Mouse (Mus musculus): Measurements from ENCODE around the gene Crybg3. TPM values are rescaled to one million over a fixed set of nuclear protein-coding genes. Genes with fewer than 3 reads are reported as not detected.

Crybg3 gene
- polyA plus RNA-seq, 1 experiment, result 14.1 TPM

GRCm38 (mm10) chr16:59565631-59566030 is 35.1 kb downstream of the Crybg3 start:
- Histone ChIP-seq H3K4me3 (ENCODE audit: insufficient read depth, low read length) (no peak overlapping the region), H3K4me1 (ENCODE audit: control insufficient read depth, insufficient read depth, low read length) (no peaks in the 10 kb centered on the region), H3K27ac (ENCODE audit: insufficient read depth, low read length) (no peak overlapping the region)
- TF ChIP-seq CTCF (IDR thresholded peaks at IDR 0.05; ENCODE audit: borderline replicate concordance, insufficient read depth, low read length) (no peak), POLR2A (IDR thresholded peaks at IDR 0.05; ENCODE audit: low read depth, low read length) (no peak)

DNA sequence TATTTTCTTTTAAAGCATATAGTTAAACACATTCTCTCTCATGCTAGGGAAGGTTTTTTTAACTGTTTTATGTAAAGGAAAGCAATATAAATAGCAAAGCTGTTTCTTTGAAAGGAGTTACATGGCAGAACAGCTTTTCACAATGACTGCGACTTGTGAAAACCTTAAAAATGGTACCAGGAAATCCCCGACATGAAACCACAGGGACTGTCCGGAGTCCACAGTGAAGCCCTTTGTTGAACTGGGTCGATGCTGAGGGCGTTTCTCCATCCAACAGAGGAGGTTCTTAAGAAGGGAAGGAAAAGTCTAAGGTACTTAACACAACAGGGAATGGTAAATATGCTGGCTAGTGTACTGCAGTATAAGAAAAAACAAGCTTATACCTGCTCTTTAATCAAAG is 36.8 kb downstream of the Crybg3 start:
- TF ChIP-seq CTCF (IDR thresholded peaks at IDR 0.05; ENCODE audit: borderline replicate concordance, insufficient read depth, low read length), result no peak
- TF ChIP-seq POLR2A (IDR thresholded peaks at IDR 0.05; ENCODE audit: low read depth, low read length), result no peak
- no peak overlapping the region for H3K27ac ChIP-seq (ENCODE audit: insufficient read depth, low read length)
- no peak overlapping the region for H3K4me3 ChIP-seq (ENCODE audit: insufficient read depth, low read length)
- no peaks in the 10 kb centered on the region for H3K4me1 ChIP-seq (ENCODE audit: control insufficient read depth, insufficient read depth, low read length)

DNA sequence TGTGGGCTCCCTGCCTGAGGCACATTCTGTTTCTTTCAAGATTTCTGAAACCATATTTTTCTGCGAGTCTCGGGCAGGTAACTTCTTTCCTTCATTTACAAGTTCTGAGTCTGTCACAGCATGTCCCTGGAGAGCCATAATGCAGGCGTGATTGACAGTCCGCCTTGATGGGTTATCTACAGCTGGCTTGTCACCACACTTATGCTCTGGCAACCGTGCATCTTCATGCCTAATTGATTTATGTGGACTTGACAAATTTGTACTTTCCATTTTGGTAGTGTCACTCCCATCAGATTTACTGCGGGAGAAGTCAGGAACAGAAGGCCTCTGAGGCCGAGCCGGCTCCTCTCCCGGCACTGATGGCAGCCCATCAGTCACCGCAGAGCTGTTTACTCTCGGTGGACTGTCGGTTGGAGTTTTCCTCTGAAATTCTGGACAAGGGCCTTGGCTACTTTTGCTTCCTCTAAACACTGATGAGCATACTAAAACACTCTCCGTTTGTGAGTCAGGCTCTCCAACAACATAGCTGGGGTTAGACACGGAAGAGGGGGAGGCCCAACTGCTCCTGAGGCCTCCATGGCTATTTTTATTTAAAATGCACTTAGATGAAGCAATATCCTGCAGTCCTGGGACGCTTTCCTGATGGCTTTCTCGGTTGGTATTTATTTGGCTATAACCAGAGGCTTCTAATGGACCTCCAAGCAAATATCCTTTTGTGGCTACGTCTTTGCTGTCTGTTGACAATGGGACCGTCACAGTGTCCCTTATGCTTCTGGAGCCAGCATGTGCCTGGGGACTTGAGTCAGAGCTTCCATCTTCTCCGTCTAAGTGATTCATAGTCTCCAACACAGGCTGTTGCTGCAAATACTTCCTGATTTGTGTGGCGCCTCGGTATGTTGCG is 41.2 kb downstream of the Crybg3 start:
- H3K4me3 ChIP-seq (ENCODE audit: insufficient read depth, low read length), result no peak overlapping the region
- TF ChIP-seq POLR2A (IDR thresholded peaks at IDR 0.05; ENCODE audit: low read depth, low read length) (no peak), CTCF (IDR thresholded peaks at IDR 0.05; ENCODE audit: borderline replicate concordance, insufficient read depth, low read length) (no peak)
- H3K4me1 ChIP-seq (ENCODE audit: control insufficient read depth, insufficient read depth, low read length), result no peaks in the 10 kb centered on the region
- H3K27ac ChIP-seq (ENCODE audit: insufficient read depth, low read length), result peak overlapping the region; percentile 39; the same call in 1 of the 2 replicates

DNA sequence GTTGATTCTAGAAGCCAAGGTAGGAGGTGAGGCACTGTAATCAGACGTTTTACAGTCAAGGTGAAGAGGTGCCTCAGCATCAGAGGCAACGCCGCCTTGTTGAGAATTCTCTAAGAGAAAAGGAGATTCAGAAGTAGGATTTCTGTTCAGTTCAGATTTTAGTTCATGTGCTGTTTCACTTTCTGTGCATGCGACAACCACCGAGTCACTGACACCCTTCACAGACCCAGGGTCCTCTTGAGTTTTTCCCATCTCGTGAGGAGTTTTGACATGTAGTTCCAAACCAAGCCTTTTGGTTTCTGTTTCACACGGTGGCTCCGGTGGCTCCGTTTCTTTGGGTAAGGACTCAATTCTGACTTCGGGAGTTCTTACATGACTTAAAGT is 41.9 kb downstream of the Crybg3 start:
- no peak overlapping the region for H3K4me3 ChIP-seq (ENCODE audit: insufficient read depth, low read length)
- no peaks in the 10 kb centered on the region for H3K4me1 ChIP-seq (ENCODE audit: control insufficient read depth, insufficient read depth, low read length)
- peak overlapping the region; percentile 39; the same call in 1 of the 2 replicates for H3K27ac ChIP-seq (ENCODE audit: insufficient read depth, low read length)
- TF ChIP-seq CTCF (IDR thresholded peaks at IDR 0.05; ENCODE audit: borderline replicate concordance, insufficient read depth, low read length), result no peak
- TF ChIP-seq POLR2A (IDR thresholded peaks at IDR 0.05; ENCODE audit: low read depth, low read length), result no peak

DNA sequence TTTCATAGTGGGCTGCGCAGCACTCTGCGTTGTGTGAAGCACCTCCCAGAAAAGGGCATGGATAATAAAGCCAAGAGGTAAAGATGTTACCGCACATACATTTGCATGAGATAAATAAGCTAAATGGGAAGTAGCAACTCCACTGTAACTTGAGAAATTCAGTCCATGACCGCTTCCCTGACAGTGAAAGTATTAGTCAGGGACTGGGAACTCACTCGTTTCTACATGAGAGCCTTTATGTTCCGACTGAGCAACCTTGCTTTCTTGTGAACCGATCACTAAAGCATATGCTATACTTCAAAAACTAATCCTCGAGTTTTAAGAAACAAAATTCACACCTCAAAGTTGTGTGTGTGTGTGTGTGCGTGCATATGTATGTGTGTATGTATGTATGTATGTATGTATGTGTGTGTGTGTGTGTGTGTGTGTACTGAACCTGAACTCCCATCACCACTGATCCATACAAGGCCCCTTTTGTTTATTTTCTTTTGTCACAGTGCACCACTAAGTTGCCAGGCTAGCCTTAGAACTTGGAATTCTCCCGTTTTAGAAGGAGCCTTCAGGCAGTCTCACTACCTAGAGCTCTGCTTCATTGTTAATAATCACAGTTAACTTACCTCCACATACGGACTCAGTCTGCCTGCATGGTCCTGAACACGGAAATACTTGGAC is 47.2 kb downstream of the Crybg3 start:
- no peak for TF ChIP-seq CTCF (IDR thresholded peaks at IDR 0.05; ENCODE audit: borderline replicate concordance, insufficient read depth, low read length)
- no peak for TF ChIP-seq POLR2A (IDR thresholded peaks at IDR 0.05; ENCODE audit: low read depth, low read length)

DNA sequence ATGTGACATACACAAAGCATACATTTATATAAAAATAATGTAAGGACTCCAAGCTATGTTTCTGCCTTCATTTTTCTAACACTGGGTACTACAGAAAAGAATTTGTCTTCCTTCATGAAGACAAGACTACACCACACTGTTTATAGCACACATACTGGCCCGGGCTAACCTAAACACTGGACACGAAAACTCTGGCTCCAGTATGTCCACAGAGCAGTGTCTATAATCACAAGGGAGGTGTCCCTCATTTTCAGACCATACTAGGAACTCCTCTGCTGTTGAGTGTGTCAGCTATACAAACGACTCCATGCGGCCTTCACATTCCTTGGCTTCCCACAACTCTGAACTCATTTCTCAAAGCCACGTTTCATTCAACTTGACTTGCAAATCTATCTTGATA is 49.3 kb downstream of the Crybg3 start:
- H3K4me1 ChIP-seq (ENCODE audit: control insufficient read depth, insufficient read depth, low read length), result no peaks in the 10 kb centered on the region
- TF ChIP-seq CTCF (IDR thresholded peaks at IDR 0.05; ENCODE audit: borderline replicate concordance, insufficient read depth, low read length) (no peak), POLR2A (IDR thresholded peaks at IDR 0.05; ENCODE audit: low read depth, low read length) (no peak)

More for the DNA sequence above, 47.2 kb downstream of the Crybg3 start:
- H3K4me3 ChIP-seq (ENCODE audit: insufficient read depth, low read length), result no peak overlapping the region
- H3K4me1 ChIP-seq (ENCODE audit: control insufficient read depth, insufficient read depth, low read length), result no peaks in the 10 kb centered on the region
- H3K27ac ChIP-seq (ENCODE audit: insufficient read depth, low read length), result no peak overlapping the region

DNA sequence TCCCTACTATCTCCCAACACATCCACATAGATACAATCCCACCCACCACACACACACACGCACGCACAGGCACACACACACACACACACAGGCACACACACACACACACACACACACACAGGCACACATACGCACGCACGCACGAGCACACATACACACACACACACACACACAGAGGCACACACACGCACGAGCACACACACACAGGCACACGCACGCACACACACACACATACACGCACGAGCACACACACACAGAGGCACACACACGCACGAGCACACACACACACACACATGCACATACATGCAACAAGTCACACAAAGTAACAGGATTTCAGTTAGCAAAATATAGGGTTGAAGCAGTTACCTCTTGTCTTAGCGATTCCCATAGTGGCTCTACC is 51.1 kb downstream of the Crybg3 start:
- Histone ChIP-seq H3K27ac (ENCODE audit: insufficient read depth, low read length) (no peak overlapping the region), H3K4me1 (ENCODE audit: control insufficient read depth, insufficient read depth, low read length) (no peaks in the 10 kb centered on the region), H3K4me3 (ENCODE audit: insufficient read depth, low read length) (no peak overlapping the region)
- no peak for TF ChIP-seq POLR2A (IDR thresholded peaks at IDR 0.05; ENCODE audit: low read depth, low read length)
- peak; percentile 34; the same call in 1 of the 2 replicates for TF ChIP-seq CTCF (IDR thresholded peaks at IDR 0.05; ENCODE audit: borderline replicate concordance, insufficient read depth, low read length)

More for the DNA sequence above, 49.3 kb downstream of the Crybg3 start:
- Histone ChIP-seq H3K4me3 (ENCODE audit: insufficient read depth, low read length) (no peak overlapping the region), H3K27ac (ENCODE audit: insufficient read depth, low read length) (no peak overlapping the region)

DNA sequence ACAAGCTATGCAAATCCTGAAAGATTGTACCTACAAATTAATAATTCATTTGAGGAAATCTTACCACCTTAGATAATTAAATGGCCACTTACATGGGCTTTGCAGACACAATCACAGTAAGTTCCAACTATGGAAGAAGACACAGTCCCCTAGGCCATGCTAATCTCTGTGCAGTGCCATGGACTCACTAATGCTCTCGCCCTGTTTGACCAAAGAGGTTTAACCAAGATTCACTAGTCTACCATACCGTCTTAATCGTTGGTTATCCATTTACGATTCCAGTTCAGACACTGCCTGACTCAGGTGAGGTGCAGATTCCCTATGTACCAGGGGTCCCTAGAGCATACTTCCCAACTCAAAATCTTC is 52.2 kb downstream of the Crybg3 start:
- TF ChIP-seq POLR2A (IDR thresholded peaks at IDR 0.05; ENCODE audit: low read depth, low read length) (no peak), CTCF (IDR thresholded peaks at IDR 0.05; ENCODE audit: borderline replicate concordance, insufficient read depth, low read length) (no peak)
- Histone ChIP-seq H3K27ac (ENCODE audit: insufficient read depth, low read length) (no peak overlapping the region), H3K4me1 (ENCODE audit: control insufficient read depth, insufficient read depth, low read length) (no peaks in the 10 kb centered on the region), H3K4me3 (ENCODE audit: insufficient read depth, low read length) (no peak overlapping the region)

DNA sequence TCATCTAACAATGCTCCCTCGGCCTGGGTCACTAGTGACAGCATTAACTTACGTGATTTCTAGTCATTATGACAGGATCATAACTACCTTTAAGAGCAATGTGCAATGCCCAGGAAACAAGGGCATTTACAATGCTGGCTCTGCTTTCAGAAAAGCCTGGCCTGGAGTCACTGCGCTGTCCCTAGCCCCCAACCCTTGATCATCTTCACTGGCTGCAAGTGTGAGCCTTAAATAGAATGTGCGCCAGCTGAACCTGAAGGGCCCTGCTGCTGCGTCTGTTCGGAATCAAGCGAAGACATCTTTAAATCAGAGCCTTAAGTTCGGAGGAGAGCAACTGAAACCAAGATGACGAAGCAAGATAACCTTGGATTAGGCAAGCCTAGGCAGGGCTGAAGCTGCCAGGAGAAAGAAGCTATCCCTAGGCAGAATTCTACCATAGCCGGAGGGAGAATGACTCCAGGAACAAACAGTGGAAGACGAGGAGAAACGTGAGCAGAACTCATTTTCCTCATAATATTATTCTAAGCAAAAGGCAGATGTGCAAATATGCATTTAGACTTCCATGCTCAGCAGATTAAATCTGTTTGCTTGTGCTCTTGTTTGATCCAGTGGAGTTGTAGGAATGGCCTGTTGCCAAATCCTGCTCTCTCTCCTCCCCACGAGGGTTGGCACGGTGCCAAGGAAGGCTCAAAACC is 52.7 kb downstream of the Crybg3 start:
- TF ChIP-seq CTCF (IDR thresholded peaks at IDR 0.05; ENCODE audit: borderline replicate concordance, insufficient read depth, low read length) (no peak), POLR2A (IDR thresholded peaks at IDR 0.05; ENCODE audit: low read depth, low read length) (no peak)
- no peak overlapping the region for H3K27ac ChIP-seq (ENCODE audit: insufficient read depth, low read length)
- H3K4me1 ChIP-seq (ENCODE audit: control insufficient read depth, insufficient read depth, low read length), result no peaks in the 10 kb centered on the region
- H3K4me3 ChIP-seq (ENCODE audit: insufficient read depth, low read length), result no peak overlapping the region
